Mouse (Mus musculus) lung, adult 18-20 months (tissue): ENCODE measurements around the gene Iqgap2.

Experiments used
- DNase-seq, 2 experiments: peaks; one replicate each; pipeline ENCODE4 v3.0.0; 2022; ENCODE audit warnings: mixed read lengths in 2 of 2

Gene Iqgap2

DNA sequence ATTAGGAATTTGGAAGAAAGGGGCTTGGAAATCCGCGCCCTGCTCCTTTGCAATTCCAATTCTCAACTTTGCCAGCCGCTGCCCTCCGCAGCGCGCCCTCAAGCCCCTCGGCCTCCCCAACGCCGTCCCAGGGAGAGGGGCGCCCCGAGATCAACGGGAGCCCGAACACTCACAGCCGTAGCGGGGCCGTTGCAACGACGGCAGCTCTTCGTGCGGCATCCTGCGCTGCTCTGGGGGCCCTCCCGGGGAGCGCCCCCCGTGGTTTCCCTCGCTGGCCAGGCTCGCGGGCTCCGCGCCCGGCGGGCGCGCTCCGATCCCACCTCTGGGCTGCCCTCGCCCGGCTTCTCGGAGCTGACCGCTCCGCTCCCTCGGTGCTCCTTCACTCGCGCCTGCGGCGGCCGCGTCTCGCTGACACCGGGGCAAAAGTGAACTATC, at the start of gene Iqgap2:
TSS of gene Iqgap2 (minus strand) at position 432 of the 435 bp plus-strand sequence.
- no peak for DNase-seq

DNA sequence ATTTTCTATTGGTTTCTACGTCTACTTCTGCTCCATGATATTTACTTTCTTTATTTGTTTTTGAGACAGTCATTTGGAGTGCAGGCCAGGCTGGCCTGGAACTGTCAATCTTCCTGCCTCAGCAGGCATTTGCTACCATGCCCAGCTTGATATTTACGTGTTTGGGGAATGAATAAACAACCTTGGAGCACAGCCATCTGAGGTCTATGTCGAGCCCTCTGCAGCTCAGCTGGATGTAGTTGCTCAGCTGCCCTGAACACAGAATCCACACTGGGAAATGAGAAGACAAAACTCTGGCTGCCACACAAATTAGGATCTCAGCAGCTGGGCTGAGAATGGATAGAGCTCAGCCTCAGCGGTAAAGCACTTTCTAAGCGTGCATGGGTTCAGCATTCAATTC, 49.1 kb upstream of the Iqgap2 start:
- DNase-seq, result no peak

DNA sequence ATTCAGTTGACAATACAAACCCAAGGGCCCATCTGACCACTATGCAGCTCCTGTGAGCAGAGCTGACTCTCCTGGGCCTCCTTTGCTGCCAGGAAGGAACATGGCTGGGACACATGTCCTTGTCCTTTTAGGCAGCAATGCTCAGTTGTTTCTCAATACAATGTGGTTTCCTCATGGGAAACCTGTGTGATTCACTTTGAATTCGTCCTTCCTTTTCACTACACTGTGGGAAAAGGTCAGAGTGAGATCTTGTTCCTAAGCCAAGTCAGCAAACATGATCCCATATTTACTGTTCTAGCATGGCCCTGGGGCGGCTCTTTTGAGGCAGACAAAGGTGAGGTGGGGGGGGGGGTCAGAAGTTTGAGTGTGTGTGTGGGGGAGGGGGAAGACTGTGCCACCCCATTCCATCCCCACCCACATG, 32.5 kb upstream of the Iqgap2 start:
- DNase-seq, result peak in 1 of 2 experiments; percentile 33

DNA sequence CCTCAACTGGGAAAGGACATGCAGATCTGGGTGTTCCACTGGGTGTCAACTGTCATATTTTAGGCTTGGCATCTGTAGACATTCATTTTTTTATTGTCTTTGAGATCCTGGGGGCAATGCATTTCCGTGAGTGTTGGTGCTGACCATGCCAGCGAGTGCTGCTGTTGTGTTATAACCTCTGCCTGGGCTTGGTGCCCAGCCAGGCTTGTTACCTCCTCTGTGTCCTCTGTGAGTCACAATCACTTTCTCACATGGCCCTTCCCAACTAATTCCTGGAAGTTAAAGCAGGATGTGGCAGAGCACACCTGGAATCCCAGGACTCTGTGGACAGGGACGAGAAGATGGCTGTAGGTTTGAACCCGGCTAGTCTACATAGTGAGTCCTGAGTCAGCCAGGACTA, 30.9 kb upstream of the Iqgap2 start:
- peak in 1 of 2 experiments; percentile 9 for DNase-seq

DNA sequence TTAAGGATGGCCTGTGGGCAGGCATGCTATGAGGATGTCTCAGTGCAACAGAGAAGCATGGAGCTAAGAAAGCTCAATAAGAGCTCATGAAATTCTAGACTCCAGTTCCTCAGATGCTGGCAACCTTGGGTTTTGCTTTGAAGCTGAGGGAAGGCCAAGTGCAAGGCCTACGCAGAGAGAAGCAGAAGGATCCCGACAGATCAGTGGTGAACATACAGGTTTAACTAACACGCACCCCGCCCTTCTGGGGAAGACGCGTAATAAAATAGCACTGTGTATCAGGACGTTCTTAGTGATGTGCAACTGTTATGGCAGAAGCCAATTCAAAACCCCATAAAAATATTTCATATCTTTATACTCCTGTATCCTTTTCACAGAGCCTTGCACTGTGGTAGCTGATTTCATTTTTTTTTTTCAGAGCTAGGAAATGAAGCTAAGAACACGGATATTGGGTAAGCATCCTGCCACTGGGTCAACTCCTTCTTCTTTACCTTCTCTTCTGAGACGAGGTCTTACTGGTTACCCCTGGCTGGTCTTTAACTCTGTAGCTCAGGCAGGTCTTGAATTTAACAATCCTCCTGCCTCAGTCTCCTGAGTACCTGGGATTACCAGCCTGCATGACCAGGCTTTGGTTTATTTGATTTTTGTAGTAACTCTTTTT, 27.0 kb upstream of the Iqgap2 start:
- DNase-seq, result no peak

DNA sequence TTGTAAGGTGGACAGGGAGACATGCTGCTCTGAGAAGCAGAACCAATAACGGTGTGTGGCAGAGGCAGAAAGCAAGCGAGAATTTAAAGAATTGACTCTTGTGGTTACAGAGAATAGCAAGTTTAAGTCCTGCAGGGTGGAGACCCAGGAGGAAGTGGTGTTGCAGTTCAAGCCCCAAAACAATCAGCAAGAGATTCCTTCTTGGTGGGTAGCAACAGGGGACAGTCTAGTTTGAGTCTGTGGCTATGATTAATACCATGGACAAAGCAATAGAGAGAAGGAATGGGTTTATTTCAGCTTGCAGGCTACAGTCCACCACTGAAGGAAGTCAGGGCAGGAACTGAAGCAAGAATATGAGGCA, 21.3 kb upstream of the Iqgap2 start:
- no peak for DNase-seq

DNA sequence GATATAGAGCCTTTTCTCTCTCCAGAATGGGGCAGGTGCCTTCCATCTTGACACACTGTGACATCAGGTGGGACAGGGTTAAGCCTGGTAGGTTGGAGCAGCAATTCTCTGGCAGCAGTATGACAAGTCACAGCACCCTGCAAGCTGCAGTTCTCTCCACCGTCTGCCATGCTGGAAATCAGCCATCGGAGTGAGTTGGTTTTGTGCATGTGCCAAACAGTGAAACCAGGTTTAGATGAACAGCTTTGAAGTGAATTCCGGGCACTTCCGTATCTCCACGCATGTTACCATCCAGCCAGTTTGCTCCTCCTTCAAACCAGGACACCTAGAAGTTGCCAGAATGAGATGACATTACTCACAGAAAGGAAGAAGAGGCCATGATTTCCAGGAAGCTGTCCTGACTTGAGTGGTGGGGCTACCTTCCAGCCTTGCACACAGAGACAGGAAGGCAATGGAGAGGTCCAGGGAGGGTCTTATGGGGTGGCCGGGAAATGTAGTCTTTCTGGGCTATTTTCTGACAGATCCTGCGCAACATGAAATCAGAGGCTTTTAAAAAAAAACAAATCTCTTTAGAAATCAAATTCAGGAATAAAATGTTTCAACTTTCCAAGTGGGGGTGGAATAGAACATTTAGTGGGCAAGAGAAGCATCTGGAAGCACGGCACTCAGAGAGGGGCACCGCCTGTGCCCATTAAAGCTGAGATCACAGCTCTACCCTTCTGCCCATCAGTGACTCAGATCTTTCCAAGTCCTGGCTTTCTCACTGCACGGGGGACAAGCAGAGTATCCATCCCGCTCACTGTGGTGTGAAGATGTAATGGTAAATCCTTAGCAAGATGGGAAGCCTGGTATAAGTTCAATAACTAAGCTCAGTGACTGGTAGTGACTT, 20.7 kb upstream of the Iqgap2 start:
- no peak for DNase-seq

DNA sequence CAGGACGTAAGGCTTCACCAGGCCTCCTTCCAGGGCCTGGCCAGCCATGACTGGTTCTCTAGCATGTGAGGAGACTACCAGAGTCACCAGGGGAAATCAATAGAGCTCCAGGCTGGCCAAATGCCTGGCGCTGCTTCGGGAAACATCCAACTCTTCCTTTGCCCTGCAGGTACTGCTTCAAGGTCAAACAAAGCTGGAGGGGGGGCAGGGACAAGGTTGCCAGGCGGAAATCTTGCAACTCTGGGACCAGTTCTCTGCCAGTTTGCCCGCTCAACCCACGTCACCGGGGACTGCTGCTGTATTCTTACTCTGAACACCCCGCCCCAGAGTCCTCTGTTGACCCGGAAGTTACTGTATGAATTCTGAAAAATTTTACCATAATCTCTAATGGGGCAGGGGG, 18.5 kb upstream of the Iqgap2 start:
- no peak for DNase-seq

DNA sequence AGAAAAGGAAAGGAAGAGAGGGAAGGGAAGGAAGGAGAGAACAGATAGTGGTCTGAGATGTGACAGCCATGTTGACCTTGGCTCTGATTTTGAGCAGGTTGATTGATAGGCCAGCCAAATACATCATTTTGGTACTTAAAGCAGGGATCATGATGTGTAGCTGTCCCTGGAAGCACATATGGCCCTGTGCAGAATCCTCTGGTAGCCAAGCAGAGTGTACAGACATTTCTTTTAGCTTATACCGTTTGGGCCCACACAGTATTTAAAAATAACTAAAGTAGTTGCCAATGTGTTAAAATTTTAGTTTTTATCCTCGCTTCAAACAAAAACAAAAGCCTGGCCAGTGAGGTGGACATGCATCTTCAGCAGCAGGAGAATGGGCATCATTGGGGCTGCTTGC, 17.5 kb upstream of the Iqgap2 start:
- DNase-seq, result no peak

DNA sequence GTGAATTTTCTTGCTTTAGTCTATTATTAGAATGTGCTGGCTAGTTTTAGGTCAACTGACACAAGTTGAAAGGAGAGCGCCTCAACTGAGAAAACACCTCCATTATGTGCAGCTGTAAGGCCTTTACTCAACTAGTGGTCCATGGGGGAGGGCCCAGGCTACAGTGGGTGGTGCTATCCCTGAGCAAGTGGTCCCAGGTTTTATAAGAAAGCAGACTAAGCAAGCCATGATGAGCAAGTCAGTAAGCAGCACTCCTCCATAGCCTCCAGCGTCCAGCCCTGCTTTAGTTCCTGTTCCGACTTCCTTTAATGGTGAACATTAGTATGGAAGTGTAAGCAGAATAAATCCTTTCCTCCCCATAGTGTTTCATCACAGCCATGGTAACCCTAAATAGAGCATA, 11.0 kb upstream of the Iqgap2 start:
- no peak for DNase-seq

DNA sequence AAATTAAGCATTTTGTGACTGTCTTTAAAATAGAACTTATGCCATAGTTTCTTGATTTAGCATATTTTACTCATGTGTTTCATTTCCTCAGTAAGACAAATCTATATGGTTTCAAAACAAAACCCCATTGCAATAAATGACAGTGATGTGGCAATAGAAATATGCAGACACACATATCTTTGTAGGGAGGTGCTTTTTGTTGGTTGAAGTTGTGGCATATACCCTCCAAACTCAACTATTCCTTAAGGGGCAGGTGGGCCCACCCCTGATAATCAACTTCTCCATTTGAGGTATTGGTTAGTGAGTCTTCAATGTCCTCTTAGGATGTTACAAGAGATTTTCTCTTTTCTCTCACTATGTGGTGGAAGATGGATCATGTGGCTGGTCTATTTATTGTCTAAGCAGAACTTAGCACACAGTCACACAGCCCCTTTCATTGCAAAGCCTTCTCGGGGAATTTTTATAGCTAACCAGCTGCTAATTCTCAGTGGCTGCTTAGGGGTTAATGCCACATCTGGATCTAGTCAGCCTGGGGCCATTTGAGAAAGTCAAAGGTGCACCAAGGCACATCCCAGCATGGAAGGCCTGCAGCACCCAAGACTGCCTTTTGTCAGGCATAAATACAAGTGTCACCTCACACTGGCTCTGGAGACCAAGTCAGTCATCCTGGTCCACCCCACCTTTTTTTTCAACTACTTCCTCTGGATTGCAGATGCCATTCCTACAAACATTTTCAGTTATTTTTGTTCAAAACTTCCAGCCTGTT, 8.3 kb upstream of the Iqgap2 start:
- no peak for DNase-seq

DNA sequence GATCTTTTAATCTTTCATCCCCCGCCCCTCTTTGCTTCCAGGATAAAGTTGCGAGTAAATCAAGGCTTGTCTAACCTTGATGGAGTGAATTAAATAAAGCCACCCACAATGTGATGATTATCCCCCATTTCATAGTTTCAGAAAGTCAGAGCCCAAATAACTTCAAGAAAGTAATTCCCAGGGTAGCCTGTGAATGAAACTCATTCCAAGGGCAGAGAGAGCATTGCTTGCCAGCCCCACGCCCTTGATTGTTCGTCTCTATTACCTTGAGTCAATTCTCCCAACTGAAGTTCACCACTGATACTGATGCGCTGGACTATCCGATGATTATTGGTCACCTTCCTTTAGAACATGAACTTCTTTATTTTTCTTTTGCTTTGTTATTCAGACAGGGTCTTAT, 4.8 kb upstream of the Iqgap2 start:
- DNase-seq, result no peak

DNA sequence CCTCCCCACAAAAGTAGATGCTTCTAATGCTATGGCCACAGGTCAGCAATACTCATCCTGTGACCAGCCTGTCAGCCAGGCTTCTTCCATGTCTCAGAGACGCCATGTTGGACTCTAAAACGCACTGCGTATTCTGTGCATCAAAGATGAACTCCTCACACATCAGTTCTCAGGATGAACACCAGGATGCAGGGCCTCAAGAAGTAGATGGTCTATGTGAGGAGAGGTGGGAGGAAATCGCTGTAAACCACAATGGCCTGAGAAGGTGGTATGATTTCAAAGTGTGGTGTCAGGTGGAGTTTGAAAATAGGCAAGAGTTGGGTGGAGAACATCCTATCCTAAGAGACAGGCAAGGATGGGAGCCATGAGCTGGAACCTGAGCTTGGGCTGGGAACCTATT, 1.4 kb upstream of the Iqgap2 start:
- DNase-seq, result no peak

DNA sequence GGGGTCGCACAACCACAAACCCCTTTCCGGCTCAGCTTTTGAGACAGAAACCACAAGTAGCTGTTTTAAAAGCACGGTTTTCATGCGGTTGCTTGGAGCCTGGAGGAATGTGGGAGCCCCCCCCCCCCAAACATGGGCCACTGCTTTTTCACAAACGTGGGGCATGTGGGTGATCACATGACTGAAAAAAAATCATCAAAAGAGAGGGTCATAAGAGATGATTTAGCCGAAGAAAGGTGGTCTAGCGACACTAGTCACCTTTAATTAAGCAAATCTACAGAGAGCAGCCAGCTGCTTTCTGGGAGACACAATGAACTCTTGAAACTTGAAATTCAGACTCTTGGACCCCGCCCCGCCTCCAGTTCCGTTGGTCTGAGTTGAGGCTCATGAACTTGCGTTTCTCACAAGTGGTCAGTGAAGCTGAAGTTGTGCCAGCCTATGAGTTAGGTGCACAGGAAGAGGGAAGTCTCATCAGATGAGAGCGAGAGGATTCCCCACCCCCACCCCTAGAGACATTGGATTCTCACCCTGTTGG, 956 bp upstream of the Iqgap2 start:
- DNase-seq, result peak; percentile 26 to 33

DNA sequence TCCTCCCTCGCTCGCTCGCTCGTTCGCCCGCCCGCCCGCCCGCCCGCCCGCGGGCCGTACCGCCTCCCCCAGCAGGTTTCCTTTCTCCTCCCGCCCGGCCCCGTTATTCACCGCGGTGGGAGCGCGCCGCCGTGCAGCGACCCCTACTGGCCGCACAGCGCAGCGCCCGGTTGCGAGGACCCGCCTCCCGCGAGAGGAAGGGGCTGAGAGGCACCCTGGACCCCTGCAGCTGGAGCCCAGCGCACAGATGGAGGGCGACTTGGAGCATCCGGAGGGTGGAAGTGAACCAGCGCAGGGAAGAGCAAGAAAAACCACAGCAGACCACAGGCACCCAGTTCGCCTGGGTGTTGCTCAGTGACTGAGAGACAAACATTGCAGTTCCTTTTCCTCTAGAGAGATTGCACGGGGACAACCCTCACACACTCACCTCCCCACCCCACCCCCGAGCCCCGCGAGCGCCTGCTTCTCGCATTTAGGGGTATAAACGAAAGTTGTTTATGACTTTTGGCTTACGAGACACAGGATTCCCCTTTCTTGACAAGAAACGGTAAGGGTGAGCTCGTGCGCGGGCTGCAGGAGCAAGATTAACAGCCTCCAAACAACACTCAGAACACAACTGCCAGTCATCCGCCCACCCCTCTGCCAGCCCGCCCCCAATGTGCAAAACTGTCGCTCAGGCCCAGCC, 346 bp upstream of the Iqgap2 start:
- peak; percentile 76 for DNase-seq

DNA sequence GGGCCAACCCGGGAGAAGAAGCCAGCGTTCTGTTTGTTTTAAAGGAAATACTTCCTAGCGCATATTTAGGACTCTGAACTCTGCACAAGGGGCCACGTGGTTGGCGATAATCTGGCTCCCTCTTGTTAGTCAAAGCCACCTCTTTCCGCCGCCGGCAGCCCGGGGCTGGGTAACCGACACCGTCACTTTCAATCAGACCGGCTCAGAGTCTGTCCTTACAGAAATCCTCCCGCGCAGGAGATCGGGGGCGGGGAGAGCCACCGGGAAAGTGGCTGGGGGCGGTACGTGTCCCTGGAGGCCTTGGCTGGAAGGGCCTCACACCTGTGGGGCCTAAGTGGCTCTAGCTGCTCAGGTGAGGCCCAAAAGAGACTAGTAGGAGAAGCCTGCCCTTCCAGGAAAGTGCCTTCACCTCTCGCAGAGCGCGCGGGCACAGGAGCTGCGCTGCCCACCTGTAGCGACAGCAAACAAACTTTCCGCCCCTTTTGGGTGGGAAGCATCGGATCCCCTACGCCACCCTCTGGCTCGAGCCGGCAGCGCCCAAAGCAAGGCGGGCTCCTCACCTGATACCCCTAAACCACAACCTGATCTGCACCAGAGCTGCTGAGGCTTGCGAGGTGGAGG, 761 bp downstream of the Iqgap2 start:
- peak; percentile 35 to 56 for DNase-seq

DNA sequence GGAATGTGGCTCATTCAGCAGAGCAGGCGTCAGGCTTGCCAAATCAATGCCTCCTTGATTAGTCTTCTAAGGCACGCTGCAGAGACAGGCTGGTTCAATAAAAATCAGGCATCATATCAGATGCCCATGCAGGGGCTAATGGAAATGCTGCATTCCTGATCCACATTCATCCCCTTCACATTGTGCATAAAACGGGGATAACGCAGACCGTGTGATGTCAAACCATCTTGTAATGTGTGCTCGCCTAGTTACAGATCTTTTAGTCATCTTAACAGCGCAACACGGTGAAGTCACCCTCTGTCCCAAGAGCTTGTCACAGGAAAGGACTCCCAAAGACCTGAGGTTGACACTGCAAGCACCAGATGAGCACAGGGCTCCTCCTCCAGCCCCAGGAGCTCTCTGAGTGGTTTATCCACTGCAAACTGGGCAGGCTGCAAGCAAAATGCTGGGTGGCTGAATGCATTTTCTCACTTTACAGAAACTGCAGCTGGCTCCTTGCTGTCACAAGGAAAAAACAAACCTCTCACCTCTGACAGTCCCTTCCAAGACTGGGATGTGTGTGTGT, 1.7 kb downstream of the Iqgap2 start:
- DNase-seq, result no peak

DNA sequence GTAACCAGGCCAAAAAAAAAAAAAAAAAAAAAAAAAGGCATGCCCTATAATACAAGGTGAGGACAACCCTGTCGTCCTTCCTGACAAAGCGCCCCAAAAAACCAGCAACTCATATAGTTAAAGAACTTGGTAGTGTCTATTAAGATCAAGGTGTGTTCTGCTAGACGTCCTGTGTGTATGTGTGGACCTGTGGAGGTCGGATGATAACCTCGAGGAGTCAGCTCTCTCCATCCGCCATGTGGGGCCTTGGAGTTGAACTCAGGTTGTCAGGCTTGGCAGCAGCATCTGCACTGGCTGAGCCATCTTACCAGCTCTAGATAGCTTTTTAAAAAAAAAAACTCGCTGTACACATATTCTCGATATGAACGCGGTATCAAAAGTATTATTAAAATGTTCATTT, 2.4 kb downstream of the Iqgap2 start:
- no peak for DNase-seq

DNA sequence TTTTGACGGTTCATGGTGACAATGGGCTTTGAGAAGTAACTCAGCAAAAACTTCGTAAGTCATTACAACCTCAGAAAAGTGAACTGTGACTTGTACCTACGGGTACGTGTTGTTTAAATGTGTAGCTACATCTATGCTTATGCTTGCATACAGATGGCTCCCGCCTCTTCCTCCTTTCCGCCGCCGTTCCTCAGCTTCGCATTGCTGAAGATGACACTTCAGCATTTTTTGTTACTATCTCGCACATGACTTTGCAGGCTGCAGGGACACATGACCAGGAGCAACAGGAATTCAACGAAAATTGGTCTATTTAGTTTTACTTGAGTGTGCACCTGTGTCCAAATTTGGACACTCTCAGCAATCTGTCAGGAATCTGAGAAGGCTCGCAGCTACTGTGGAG, 3.1 kb downstream of the Iqgap2 start:
- no peak for DNase-seq

DNA sequence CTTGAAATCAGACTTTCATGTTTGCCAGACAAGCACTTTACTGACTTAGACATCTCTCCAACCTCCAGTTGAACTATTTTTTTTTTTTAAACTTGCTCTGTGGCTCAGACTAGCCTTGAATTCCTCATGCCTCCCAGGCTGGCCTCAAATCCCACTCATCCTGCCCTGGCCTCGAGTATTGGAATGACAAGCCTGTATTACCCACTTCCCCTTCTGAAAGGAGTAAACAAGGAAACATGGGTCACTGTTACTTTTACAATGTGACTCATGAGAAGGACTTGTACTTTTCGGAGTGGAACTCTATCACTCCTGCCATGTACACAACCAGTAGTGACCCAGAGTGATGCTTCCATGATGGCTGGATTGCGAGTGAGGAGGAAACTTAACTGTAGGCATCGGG, 3.6 kb downstream of the Iqgap2 start:
- no peak for DNase-seq

DNA sequence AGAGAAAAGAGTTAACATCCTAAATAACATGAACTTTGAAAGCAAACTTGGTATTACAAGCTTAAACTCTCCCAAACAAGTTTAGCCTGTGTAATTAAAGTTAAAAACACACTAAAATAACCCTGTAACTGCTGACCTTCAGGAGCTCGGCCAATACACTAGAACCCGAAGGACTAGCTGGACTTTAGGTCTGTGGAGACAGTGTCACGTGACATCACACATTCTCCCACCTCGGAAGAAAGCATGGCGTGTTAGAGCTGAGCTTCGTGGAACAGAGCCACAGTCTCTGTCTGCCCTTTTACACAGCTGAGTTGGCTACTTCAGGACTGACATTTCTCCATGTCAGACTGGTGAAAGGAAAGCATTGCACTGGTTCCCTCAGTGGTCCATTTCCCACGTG, 4.3 kb downstream of the Iqgap2 start:
- DNase-seq, result no peak

DNA sequence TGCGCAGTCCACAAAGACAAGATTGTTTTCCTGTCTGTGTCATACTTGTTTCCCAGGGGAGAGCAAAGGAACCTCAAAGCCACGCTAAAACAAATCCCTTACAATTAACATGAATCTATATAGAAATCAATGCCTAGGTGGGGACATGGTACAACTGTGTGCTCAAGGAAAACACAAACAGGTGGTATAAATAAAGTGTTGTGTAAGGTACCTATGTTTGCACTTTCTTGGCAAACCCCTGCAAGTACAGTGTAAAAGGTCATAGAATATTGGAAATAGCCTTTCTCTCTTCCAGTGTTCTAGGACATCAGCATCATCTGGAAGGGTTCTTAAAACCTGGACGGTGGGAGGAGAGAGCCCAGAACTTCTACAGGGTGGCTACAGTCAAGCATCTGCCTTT, 7.3 kb downstream of the Iqgap2 start:
- no peak for DNase-seq
